Mouse (Mus musculus) bone marrow, adult 2 months (tissue): ENCODE measurements around the gene Ubash3b.

Experiments
- CTCF ChIP-seq: fragments of 200-500 bp; IDR thresholded peaks from 2 replicates; pipeline ENCODE4 v1.5.1; 2011; ENCODE audit warnings: low read length, control low read depth; ENCODE audit not compliant: control insufficient read depth, insufficient read depth
- POLR2A ChIP-seq: fragments of 200-500 bp; IDR thresholded peaks from 2 replicates; pipeline ENCODE4 v1.6.1; 2011; ENCODE audit warnings: low read depth, mild to moderate bottlenecking, control low read depth, low read length, borderline replicate concordance; ENCODE audit not compliant: control insufficient read depth

DNA sequence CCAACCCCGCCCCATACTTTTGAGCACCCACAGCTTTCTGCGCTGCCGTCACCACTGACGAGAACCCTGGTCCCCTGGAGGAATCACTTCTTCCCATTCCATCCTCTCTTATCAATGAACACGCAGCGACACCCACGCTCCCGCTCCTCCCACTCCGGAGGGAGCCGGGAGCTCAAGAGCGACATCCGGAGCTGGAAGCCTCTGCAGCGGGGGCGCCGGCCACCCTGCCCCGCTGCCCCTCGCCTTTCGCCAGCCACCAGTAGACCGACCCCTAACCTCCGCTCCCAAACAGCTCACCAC is 4.8 kb downstream of the Ubash3b start:
- TF ChIP-seq POLR2A (no peak), CTCF (no peak)
